Mouse (Mus musculus) kidney, postnatal 10 days (tissue): ENCODE data around the gene Otulin.

Source experiments
- DNase-seq: peaks from one replicate; pipeline ENCODE4 v3.0.0; 2021; ENCODE audit warnings: mixed read lengths

Otulin gene

GRCm38 (mm10) chr15:27497300-27497997 is 133.0 kb downstream of the Otulin start:
- no peak for DNase-seq

- no peak for DNase-seq
Measured at GRCm38 (mm10) chr15:27496596-27497299, 133.7 kb downstream of the Otulin start.

DNA sequence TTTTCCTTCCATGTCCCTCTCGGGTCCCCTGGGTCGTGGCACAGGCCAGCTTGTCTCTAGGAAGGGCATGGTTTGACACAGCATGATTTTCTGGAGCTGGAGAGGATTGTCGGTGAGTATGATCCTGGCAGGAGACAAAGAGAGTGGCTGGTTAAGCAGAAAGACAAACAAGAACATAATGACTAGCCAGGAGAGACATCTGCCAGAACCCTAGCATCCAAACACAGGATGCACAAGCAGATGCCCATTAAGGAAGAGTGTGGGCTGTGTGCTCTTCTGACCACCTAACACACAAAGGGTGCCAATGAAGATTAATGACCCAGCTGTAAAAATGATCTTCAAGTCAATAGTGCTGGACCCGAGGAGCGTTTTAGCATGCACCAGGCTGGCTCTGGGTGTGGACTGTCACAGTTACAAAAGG is 134.5 kb downstream of the Otulin start:
- DNase-seq: no peak

DNA sequence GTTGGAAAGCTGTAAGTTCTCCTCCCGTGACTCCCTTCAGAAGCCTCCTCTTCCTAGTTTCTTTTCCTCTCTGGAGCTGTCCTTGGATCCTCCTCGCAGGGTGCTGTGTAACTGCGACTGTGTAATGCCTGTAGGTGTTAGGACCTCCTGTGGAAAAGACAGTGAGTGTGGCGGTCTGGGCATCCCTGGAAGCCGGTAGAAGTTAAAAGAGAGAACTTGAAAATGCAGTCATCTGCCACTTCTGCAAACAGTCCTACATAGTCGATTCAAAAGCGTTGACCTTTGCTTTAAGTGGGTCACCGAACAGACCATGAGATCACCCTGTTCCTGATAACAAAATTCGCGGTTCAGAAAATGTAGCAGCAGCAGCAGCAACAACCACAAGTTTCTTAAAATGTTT is 137.0 kb downstream of the Otulin start:
- DNase-seq: no peak

GRCm38 (mm10) chr15:27492734-27493133 is 137.8 kb downstream of the Otulin start:
- no peak for DNase-seq
